Mouse (Mus musculus): ENCODE measurements around the gene Abcb8.
A peak's percentile ranks its signal among the peaks of the same experiment; 100 is the strongest.

Gene Abcb8

GRCm38 (mm10) chr5:24369767-24370166 lies 23.7 kb upstream of the Abcb8 start:
- no peak for DNase-seq (ENCODE audit: low spot score)

GRCm38 (mm10) chr5:24373807-24374206 lies 19.7 kb upstream of the Abcb8 start:
- DNase-seq (ENCODE audit: low spot score) = no peak

- no peak for DNase-seq (ENCODE audit: low spot score)
These were observed 19.2 kb upstream of the Abcb8 start for GRCm38 (mm10) chr5:24374216-24374615.

GRCm38 (mm10) chr5:24374666-24375328 lies 18.7 kb upstream of the Abcb8 start:
- DNase-seq (ENCODE audit: low spot score) = no peak

- DNase-seq (ENCODE audit: low spot score) = no peak
These were observed 14.8 kb upstream of the Abcb8 start for GRCm38 (mm10) chr5:24378700-24379099.

- no peak for DNase-seq (ENCODE audit: low spot score)
These were observed 14.0 kb upstream of the Abcb8 start for GRCm38 (mm10) chr5:24379501-24379900.

- no peak for DNase-seq (ENCODE audit: low spot score)
These were observed 13.0 kb upstream of the Abcb8 start for GRCm38 (mm10) chr5:24380499-24380898.

GRCm38 (mm10) chr5:24381486-24381885 lies 12.0 kb upstream of the Abcb8 start:
- DNase-seq (ENCODE audit: low spot score) = no peak

GRCm38 (mm10) chr5:24381988-24382387 lies 11.5 kb upstream of the Abcb8 start:
- DNase-seq (ENCODE audit: low spot score) = no peak

- DNase-seq (ENCODE audit: low spot score) = peak; percentile 94
These were observed 10.2 kb upstream of the Abcb8 start for GRCm38 (mm10) chr5:24383026-24383859.

GRCm38 (mm10) chr5:24384407-24384806 lies 9.1 kb upstream of the Abcb8 start:
- DNase-seq (ENCODE audit: low spot score) = peak; percentile 46

- no peak for DNase-seq (ENCODE audit: low spot score)
These were observed 8.1 kb upstream of the Abcb8 start for GRCm38 (mm10) chr5:24385374-24385773.

GRCm38 (mm10) chr5:24385887-24386550 lies 7.4 kb upstream of the Abcb8 start:
- no peak for DNase-seq (ENCODE audit: low spot score)

GRCm38 (mm10) chr5:24387264-24388241 lies 5.9 kb upstream of the Abcb8 start:
- DNase-seq (ENCODE audit: low spot score) = peak; percentile 70

GRCm38 (mm10) chr5:24388246-24388915 lies 5.1 kb upstream of the Abcb8 start:
- no peak for DNase-seq (ENCODE audit: low spot score)

GRCm38 (mm10) chr5:24389011-24389657 lies 4.3 kb upstream of the Abcb8 start:
- DNase-seq (ENCODE audit: low spot score) = no peak

- no peak for DNase-seq (ENCODE audit: low spot score)
These were observed 3.8 kb upstream of the Abcb8 start for GRCm38 (mm10) chr5:24389658-24390020.

- DNase-seq (ENCODE audit: low spot score) = no peak
These were observed 1.6 kb upstream of the Abcb8 start, which contains the start of gene Atg9b for GRCm38 (mm10) chr5:24391864-24392263. Gene Atg9b (minus strand): TSS chr5:24392143.

GRCm38 (mm10) chr5:24392724-24393123 lies 739 bp upstream of the Abcb8 start:
- DNase-seq (ENCODE audit: low spot score) = no peak

GRCm38 (mm10) chr5:24394165-24394894 lies 867 bp downstream of the Abcb8 start:
- peak; percentile 97 for DNase-seq (ENCODE audit: low spot score)
